ENCODE assay signal across 16 mouse cellular contexts in genomic region chr10:97383881-97384280, GRCm38 (mm10).
"Had no signal": no experiment of that assay in that cellular context is flagged by ENCODE, and none has a peak within 500 bp of the region (broad histone marks: within the 10 kb centered on the region; RNA-seq: fewer than 3 reads in every experiment).

No protein-coding gene starts in this region.

- H3K36me3 ChIP-seq: midbrain, embryonic 10.5 days; midbrain, embryonic 12.5 days; neural tube, embryonic 12.5 days had no signal

- H3K27me3 ChIP-seq: midbrain, embryonic 12.5 days; neural tube, embryonic 12.5 days had no signal

- H3K27ac ChIP-seq: liver, embryonic 14.5 days; midbrain, embryonic 10.5 days; midbrain, embryonic 12.5 days; neural tube, embryonic 12.5 days had no signal

- DNase-seq: lung, adult 18-20 months; lung, embryonic 14.5 days; lung, postnatal 10 days; lung, postnatal 4 days; midbrain, embryonic 14.5 days; retina, postnatal 1 day; right cerebral cortex, postnatal 14 days; spleen, adult 18-20 months; thymus, adult 18-20 months; thymus, postnatal 14 days; thymus, postnatal 36 days had no signal

- ATAC-seq: midbrain, embryonic 16.5 days had no signal

- H3K4me3 ChIP-seq: midbrain, embryonic 10.5 days; midbrain, embryonic 12.5 days; neural tube, embryonic 12.5 days had no signal

- H3K4me2 ChIP-seq: lung, embryonic 14.5 days; midbrain, embryonic 12.5 days; neural tube, embryonic 12.5 days had no signal
